Mouse (Mus musculus): ENCODE results near the gene Slc25a51.

GRCm38 (mm10) chr4:45431806-45432205 lies 23.2 kb upstream of the Slc25a51 start:
- no peak for TF ChIP-seq CTCF (conservative IDR thresholded peaks at IDR 0.05; ENCODE audit: low read length)
- no peak for TF ChIP-seq POU5F1 (IDR thresholded peaks at IDR 0.05; ENCODE audit: borderline replicate concordance, low read length)

Measured in E14TG2a.4 (cell line).